Mouse (Mus musculus): ENCODE data around the gene G0s2. TPM values are rescaled to one million over a fixed set of nuclear protein-coding genes. Genes with fewer than 3 reads are reported as not detected.
"Not testable (repeated sequence)": the region's sequence is repeated elsewhere in the genome, so short reads cannot be mapped to it uniquely, and the experiment has no call there.

The G0s2 gene
- polyA plus RNA-seq, 1 experiment, result 1.5 TPM

DNA sequence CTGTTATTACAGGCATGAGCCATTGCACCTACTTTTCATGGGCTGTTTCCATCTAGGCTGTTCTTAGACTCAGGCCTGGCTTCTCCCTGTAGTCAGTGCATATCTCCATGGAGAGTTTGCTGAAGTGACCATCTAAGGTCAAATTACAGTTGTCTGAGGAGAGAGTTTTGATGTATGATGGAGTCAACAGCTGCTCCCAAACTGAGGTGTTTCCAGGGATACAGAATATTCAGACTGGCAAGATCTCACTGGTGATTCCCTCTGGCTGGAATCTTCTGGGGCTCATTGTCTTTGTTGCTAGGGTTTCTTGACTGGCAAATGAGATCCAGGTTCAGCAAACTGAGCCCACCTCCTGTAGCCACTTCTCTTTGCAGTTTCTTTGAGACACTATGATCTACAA is 17.7 kb upstream of the G0s2 start:
- no peaks in the 10 kb centered on the region for H3K27me3 ChIP-seq (replicated peaks)
- no peaks in the 10 kb centered on the region for H3K4me1 ChIP-seq
- H3K4me3 ChIP-seq (replicated peaks), result no peak overlapping the region
- H3K36me3 ChIP-seq (replicated peaks; ENCODE audit: low read length), result no peaks in the 10 kb centered on the region
- TF ChIP-seq GATA1 (IDR thresholded peaks at IDR 0.05; ENCODE audit: borderline replicate concordance, low read length), result no peak
- TF ChIP-seq FLI1 (IDR thresholded peaks at IDR 0.05; ENCODE audit: low read length), result no peak
- H3K9me3 ChIP-seq, result no peaks in the 10 kb centered on the region

DNA sequence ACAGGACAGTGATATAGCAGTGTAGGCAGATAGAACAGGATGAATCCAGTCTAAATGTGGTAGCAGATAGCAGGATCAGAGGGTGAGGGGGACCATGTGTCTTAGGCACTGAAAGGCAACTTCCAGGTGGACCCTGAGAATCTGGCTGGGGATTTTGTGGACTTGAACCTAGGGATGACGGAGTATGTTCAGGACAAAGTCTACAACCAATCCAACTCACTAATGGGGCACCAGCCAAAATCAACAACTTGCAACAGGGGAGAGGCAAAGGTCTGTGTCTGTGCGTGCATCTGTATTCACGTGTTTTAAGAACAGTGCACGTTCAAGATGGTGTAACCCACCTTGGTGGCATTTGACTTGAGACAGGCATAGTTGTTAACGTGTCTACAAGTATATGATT is 16.9 kb upstream of the G0s2 start:
- no peaks in the 10 kb centered on the region for H3K27me3 ChIP-seq (replicated peaks)
- no peaks in the 10 kb centered on the region for H3K4me1 ChIP-seq
- no peaks in the 10 kb centered on the region for H3K9me3 ChIP-seq
- TF ChIP-seq FLI1 (IDR thresholded peaks at IDR 0.05; ENCODE audit: low read length), result no peak
- no peak for TF ChIP-seq GATA1 (IDR thresholded peaks at IDR 0.05; ENCODE audit: borderline replicate concordance, low read length)
- H3K36me3 ChIP-seq (replicated peaks; ENCODE audit: low read length), result no peaks in the 10 kb centered on the region
- H3K4me3 ChIP-seq (replicated peaks), result no peak overlapping the region

- H3K36me3 ChIP-seq (replicated peaks; ENCODE audit: low read length), result no peaks in the 10 kb centered on the region
- TF ChIP-seq GATA1 (IDR thresholded peaks at IDR 0.05; ENCODE audit: borderline replicate concordance, low read length), result no peak
- TF ChIP-seq FLI1 (IDR thresholded peaks at IDR 0.05; ENCODE audit: low read length), result no peak
- no peaks in the 10 kb centered on the region for H3K27me3 ChIP-seq (replicated peaks)
These were observed 16.1 kb upstream of the G0s2 start for GRCm38 (mm10) chr1:193289076-193289475.

GRCm38 (mm10) chr1:193287578-193287977 is 14.6 kb upstream of the G0s2 start:
- Histone ChIP-seq H3K4me1 (no peaks in the 10 kb centered on the region), H3K9me3 (no peaks in the 10 kb centered on the region), H3K4me3 (replicated peaks) (no peak overlapping the region), H3K27me3 (replicated peaks) (no peaks in the 10 kb centered on the region), H3K36me3 (replicated peaks; ENCODE audit: low read length) (no peaks in the 10 kb centered on the region)
- TF ChIP-seq FLI1 (IDR thresholded peaks at IDR 0.05; ENCODE audit: low read length) (no peak), GATA1 (IDR thresholded peaks at IDR 0.05; ENCODE audit: borderline replicate concordance, low read length) (no peak)

More at GRCm38 (mm10) chr1:193289076-193289475, 16.1 kb upstream of the G0s2 start:
- Histone ChIP-seq H3K9me3 (no peaks in the 10 kb centered on the region), H3K4me1 (no peaks in the 10 kb centered on the region), H3K4me3 (replicated peaks) (no peak overlapping the region)

GRCm38 (mm10) chr1:193285766-193286325 is 12.8 kb upstream of the G0s2 start:
- not testable (repeated sequence) for H3K27me3 ChIP-seq (replicated peaks); H3K4me1 ChIP-seq; H3K36me3 ChIP-seq (replicated peaks; ENCODE audit: low read length); H3K4me3 ChIP-seq (replicated peaks); H3K9me3 ChIP-seq

DNA sequence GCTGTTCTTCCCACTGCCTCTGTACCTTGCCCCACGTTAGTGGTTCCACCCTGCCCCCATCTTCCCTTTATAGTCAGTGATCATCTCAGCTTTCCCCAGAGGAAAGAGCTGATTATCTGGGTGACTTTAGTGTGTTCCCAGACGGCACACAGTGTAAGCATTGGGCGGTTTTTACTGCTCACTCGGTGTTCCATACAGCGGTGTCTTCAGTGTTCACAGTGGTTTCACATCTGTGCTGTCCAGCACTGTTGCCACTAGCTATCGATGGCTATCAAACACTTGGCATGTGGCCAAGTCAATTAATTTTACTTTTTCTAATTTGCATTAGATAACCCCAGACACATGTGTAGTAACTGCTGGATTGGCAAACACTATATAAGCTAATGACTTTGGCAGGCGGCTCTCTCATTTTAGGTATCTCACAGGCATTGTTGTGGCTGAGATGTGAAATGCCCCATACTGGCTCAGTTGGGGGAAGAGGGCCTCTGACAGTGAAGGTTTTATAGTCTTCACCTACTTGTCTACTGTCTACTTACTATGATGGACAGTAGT is 11.3 kb upstream of the G0s2 start:
- Histone ChIP-seq H3K9me3 (no peaks in the 10 kb centered on the region), H3K4me1 (peaks cover 4% of the 10 kb centered on the region), H3K27me3 (replicated peaks) (no peaks in the 10 kb centered on the region), H3K4me3 (replicated peaks) (no peak overlapping the region), H3K36me3 (replicated peaks; ENCODE audit: low read length) (no peaks in the 10 kb centered on the region)
- TF ChIP-seq GATA1 (IDR thresholded peaks at IDR 0.05; ENCODE audit: borderline replicate concordance, low read length) (no peak), FLI1 (IDR thresholded peaks at IDR 0.05; ENCODE audit: low read length) (no peak)

DNA sequence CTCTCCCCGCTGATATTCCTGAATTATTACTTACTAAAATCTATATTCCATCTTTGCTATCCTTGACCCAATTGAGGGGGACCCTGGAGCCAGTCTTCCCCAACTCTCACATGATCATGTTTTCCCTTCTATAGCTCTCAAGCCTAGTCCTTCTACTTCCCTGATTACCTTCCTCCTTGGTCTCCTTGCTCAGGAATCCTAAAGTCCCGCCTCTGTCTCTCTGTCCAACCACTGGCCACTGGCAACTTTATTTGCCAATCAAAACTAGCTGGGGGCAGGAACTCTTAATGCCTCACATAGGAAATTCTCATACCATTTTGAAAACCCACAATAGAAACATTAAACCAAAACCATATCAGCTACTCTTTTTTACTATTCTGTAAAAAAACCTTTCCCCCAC is 8.3 kb upstream of the G0s2 start:
- no peaks in the 10 kb centered on the region for H3K27me3 ChIP-seq (replicated peaks)
- no peak overlapping the region for H3K4me3 ChIP-seq (replicated peaks)
- H3K4me1 ChIP-seq, result peaks cover 6% of the 10 kb centered on the region
- no peaks in the 10 kb centered on the region for H3K9me3 ChIP-seq
- no peak for TF ChIP-seq GATA1 (IDR thresholded peaks at IDR 0.05; ENCODE audit: borderline replicate concordance, low read length)
- TF ChIP-seq FLI1 (IDR thresholded peaks at IDR 0.05; ENCODE audit: low read length), result no peak
- H3K36me3 ChIP-seq (replicated peaks; ENCODE audit: low read length), result no peaks in the 10 kb centered on the region

GRCm38 (mm10) chr1:193279492-193279891 is 6.5 kb upstream of the G0s2 start:
- Histone ChIP-seq H3K27me3 (replicated peaks) (peaks cover 2% of the 10 kb centered on the region), H3K4me1 (peaks cover 6% of the 10 kb centered on the region), H3K36me3 (replicated peaks; ENCODE audit: low read length) (no peaks in the 10 kb centered on the region), H3K4me3 (replicated peaks) (no peak overlapping the region), H3K9me3 (no peaks in the 10 kb centered on the region)
- TF ChIP-seq GATA1 (IDR thresholded peaks at IDR 0.05; ENCODE audit: borderline replicate concordance, low read length) (no peak), FLI1 (IDR thresholded peaks at IDR 0.05; ENCODE audit: low read length) (no peak)

GRCm38 (mm10) chr1:193278414-193279045 is 5.5 kb upstream of the G0s2 start:
- no peak for TF ChIP-seq FLI1 (IDR thresholded peaks at IDR 0.05; ENCODE audit: low read length)
- TF ChIP-seq GATA1 (IDR thresholded peaks at IDR 0.05; ENCODE audit: borderline replicate concordance, low read length), result no peak
- H3K4me1 ChIP-seq, result peaks cover 6% of the 10 kb centered on the region

GRCm38 (mm10) chr1:193274407-193275071 is 1.5 kb upstream of the G0s2 start:
- no peak for TF ChIP-seq GATA1 (IDR thresholded peaks at IDR 0.05; ENCODE audit: borderline replicate concordance, low read length)
- TF ChIP-seq FLI1 (IDR thresholded peaks at IDR 0.05; ENCODE audit: low read length), result no peak
- Histone ChIP-seq H3K36me3 (replicated peaks; ENCODE audit: low read length) (no peaks in the 10 kb centered on the region), H3K4me1 (peaks cover 10% of the 10 kb centered on the region), H3K4me3 (replicated peaks) (no peak overlapping the region), H3K9me3 (no peaks in the 10 kb centered on the region), H3K27me3 (replicated peaks) (peaks cover 12% of the 10 kb centered on the region)

More at GRCm38 (mm10) chr1:193278414-193279045, 5.5 kb upstream of the G0s2 start:
- Histone ChIP-seq H3K4me3 (replicated peaks) (no peak overlapping the region), H3K27me3 (replicated peaks) (peaks cover 2% of the 10 kb centered on the region), H3K9me3 (no peaks in the 10 kb centered on the region), H3K36me3 (replicated peaks; ENCODE audit: low read length) (no peaks in the 10 kb centered on the region)

Measured in megakaryocyte, embryonic 14.5 days (primary cell).